Mouse (Mus musculus): ENCODE data around the gene Tbxas1. TPM values are rescaled to one million over a fixed set of nuclear protein-coding genes. Genes with fewer than 3 reads are reported as not detected.

Gene Tbxas1
- total and polyA plus RNA-seq, 3 experiments, result not detected

DNA sequence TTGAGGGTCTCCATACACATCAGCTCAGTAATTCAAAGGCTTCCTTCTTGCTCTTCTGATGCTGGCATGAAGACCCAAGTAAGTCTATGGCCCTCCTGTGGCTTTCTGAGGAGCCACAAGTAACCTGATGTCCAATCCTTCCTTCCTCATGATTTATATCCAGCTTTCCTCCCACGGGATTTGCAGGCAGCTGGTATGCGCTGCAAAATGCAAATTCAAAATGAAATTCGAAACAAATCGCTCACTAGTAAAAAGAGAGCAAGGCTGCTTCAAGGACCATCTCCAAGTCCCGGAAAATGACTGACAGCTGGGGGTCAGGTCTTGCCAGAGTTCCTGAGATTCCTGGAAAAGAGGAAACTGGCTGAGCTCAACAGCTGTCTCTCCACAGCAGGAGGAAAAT, 197.5 kb downstream of the Tbxas1 start:
- Histone ChIP-seq H3K4me1 (ENCODE audit: control insufficient read depth in 1 of 2, insufficient read depth in 2 of 2) (peaks cover 0 to 9% of the 10 kb centered on the region in 2 experiments; a peak in 2 of 4 replicates), H3K79me2 (replicated peaks; ENCODE audit: control insufficient read depth, extremely low read depth, insufficient read depth, poor library complexity, severe bottlenecking) (no peaks in the 10 kb centered on the region), H3K27ac (ENCODE audit: insufficient read depth, low read depth) (no peak overlapping the region), H3K4me2 (ENCODE audit: insufficient read depth, low read depth, poor library complexity, severe bottlenecking) (no peak overlapping the region), H3K9me3 (replicated peaks; ENCODE audit: low read length) (no peaks in the 10 kb centered on the region), H3K27me3 (replicated peaks) (peaks cover 3% of the 10 kb centered on the region), H3K36me3 (replicated peaks in 1 of 2; ENCODE audit: control insufficient read depth in 1 of 2, insufficient read depth in 1 of 2, low read length in 1 of 2) (no peaks in the 10 kb centered on the region), H3K4me3 (replicated peaks in 1 of 3; ENCODE audit: low read depth in 2 of 3, low read length in 2 of 3, poor library complexity in 1 of 3) (no peak overlapping the region), H3K9ac (ENCODE audit: insufficient read depth, low read depth) (no peak overlapping the region)
- TF ChIP-seq MEF2A (IDR thresholded peaks at IDR 0.05; ENCODE audit: borderline replicate concordance, low read depth, low read length), result no peak
- TF ChIP-seq RAD21 (IDR thresholded peaks at IDR 0.05; ENCODE audit: low read depth, low read length), result no peak
- TF ChIP-seq SMC3 (IDR thresholded peaks at IDR 0.05; ENCODE audit: low read depth, low read length), result no peak
- TF ChIP-seq MAX (IDR thresholded peaks at IDR 0.05; ENCODE audit: low read length), result no peak
- no peak for TF ChIP-seq ZKSCAN1 (IDR thresholded peaks at IDR 0.05; ENCODE audit: borderline replicate concordance, low read depth, low read length)
- no peak for TF ChIP-seq USF2 (conservative IDR thresholded peaks at IDR 0.05; ENCODE audit: low read depth, low read length)
- TF ChIP-seq JUND (conservative IDR thresholded peaks at IDR 0.05; ENCODE audit: low read depth, low read length), result no peak
- TF ChIP-seq GABPA (IDR thresholded peaks at IDR 0.05; ENCODE audit: insufficient replicate concordance, low read depth, low read length), result no peak
- no peak for TF ChIP-seq ELF1 (IDR thresholded peaks at IDR 0.05; ENCODE audit: low read depth, low read length)
- TF ChIP-seq NELFE (IDR thresholded peaks at IDR 0.05; ENCODE audit: low read depth, low read length), result no peak
- no peak for TF ChIP-seq ETS1 (conservative IDR thresholded peaks at IDR 0.05; ENCODE audit: low read depth, low read length)
- no peak for TF ChIP-seq USF1 (IDR thresholded peaks at IDR 0.05; ENCODE audit: low read depth, low read length)
- TF ChIP-seq IRF4 (IDR thresholded peaks at IDR 0.05; ENCODE audit: low read depth, low read length), result no peak
- in situ Hi-C loops (cut with MboI; ENCODE audit: low pct_ligation_motif_present, low pct_unique_long_range_greater_than_20kb, low sequenced_read_pairs), result loop anchor here (25.0 kb wide), 1 partner anchor 335 kb away; no protein-coding TSS in a partner anchor
- DNase-seq (ENCODE audit: extremely low read depth), result no peak
- dilution Hi-C loops (cut with MboI; ENCODE audit: extremely low pct_ligation_motif_present, extremely low pct_unique_long_range_greater_than_20kb, low sequenced_read_pairs), result no loop called here

DNA sequence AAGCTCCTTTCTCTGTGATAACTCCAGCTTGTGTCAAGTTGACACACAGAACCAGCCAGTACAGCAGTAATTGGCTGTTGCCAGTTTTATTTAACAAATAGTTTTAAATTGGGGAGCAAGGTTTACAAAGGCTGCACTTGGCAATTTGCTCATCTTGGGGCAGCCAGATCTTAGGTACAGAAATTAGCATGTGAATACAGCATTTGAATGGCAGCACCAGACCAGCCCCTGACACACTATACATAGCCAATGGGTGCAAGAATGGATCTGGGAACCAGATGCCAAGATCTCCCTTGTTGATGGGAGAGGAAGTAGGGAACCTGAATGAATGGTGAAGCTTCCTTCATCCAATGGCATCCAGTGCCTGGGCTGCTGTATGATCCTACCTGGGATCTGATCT, 199.0 kb downstream of the Tbxas1 start:
- dilution Hi-C loops (cut with MboI; ENCODE audit: extremely low pct_ligation_motif_present, extremely low pct_unique_long_range_greater_than_20kb, low sequenced_read_pairs), result no loop called here
- no peak for TF ChIP-seq MAX (IDR thresholded peaks at IDR 0.05; ENCODE audit: low read length)
- no peak for TF ChIP-seq NELFE (IDR thresholded peaks at IDR 0.05; ENCODE audit: low read depth, low read length)
- TF ChIP-seq MYC (IDR thresholded peaks at IDR 0.05; ENCODE audit: low read depth, low read length), result no peak
- TF ChIP-seq RAD21 (IDR thresholded peaks at IDR 0.05; ENCODE audit: low read depth, low read length), result no peak
- no peak for TF ChIP-seq CHD1 (IDR thresholded peaks at IDR 0.05; ENCODE audit: low read depth, low read length)
- TF ChIP-seq TBP (conservative IDR thresholded peaks at IDR 0.05; ENCODE audit: low read depth, low read length), result no peak
- TF ChIP-seq USF1 (IDR thresholded peaks at IDR 0.05; ENCODE audit: low read depth, low read length), result no peak
- no peak for TF ChIP-seq MEF2A (IDR thresholded peaks at IDR 0.05; ENCODE audit: borderline replicate concordance, low read depth, low read length)
- in situ Hi-C loops (cut with MboI; ENCODE audit: low pct_ligation_motif_present, low pct_unique_long_range_greater_than_20kb, low sequenced_read_pairs), result loop anchor here (25.0 kb wide), 1 partner anchor 337 kb away; no protein-coding TSS in a partner anchor

More for the DNA sequence above, 199.0 kb downstream of the Tbxas1 start:
- H3K9ac ChIP-seq (ENCODE audit: insufficient read depth, low read depth), result no peak overlapping the region
- DNase-seq (ENCODE audit: extremely low read depth), result no peak
- no peak overlapping the region for H3K4me3 ChIP-seq (replicated peaks in 1 of 3; ENCODE audit: low read depth in 2 of 3, low read length in 2 of 3, poor library complexity in 1 of 3)
- H3K79me2 ChIP-seq (replicated peaks; ENCODE audit: control insufficient read depth, extremely low read depth, insufficient read depth, poor library complexity, severe bottlenecking), result no peaks in the 10 kb centered on the region
- H3K27ac ChIP-seq (ENCODE audit: insufficient read depth, low read depth), result no peak overlapping the region
- H3K4me1 ChIP-seq (ENCODE audit: control insufficient read depth in 1 of 2, insufficient read depth in 2 of 2), result peaks cover 0 to 9% of the 10 kb centered on the region in 2 experiments; a peak in 2 of 4 replicates
- no peaks in the 10 kb centered on the region for H3K9me3 ChIP-seq (replicated peaks; ENCODE audit: low read length)
- peaks cover 3% of the 10 kb centered on the region for H3K27me3 ChIP-seq (replicated peaks)
- H3K36me3 ChIP-seq (replicated peaks in 1 of 2; ENCODE audit: control insufficient read depth in 1 of 2, insufficient read depth in 1 of 2, low read length in 1 of 2), result no peaks in the 10 kb centered on the region
- no peak overlapping the region for H3K4me2 ChIP-seq (ENCODE audit: insufficient read depth, low read depth, poor library complexity, severe bottlenecking)

All from CH12.LX (cell line).